Mouse (Mus musculus): ENCODE data around the gene AC153137.1. TPM values are rescaled to one million over a fixed set of nuclear protein-coding genes. Genes with fewer than 3 reads are reported as not detected.

AC153137.1 gene
- total RNA-seq (2023): not detected

GRCm38 (mm10) chr1:30977868-30978267 lies at the start of gene AC153137.1:
TSS of gene AC153137.1 (minus strand) at chr1:30977968.

Other genes with a start within 250 kb of the AC153137.1 start
- gene Phf3, start 104.0 kb downstream of the AC153137.1 start, total RNA-seq (2023): 100 to 1,000 TPM; 118 to 141 TPM
- gene Lgsn, start 198.4 kb upstream of the AC153137.1 start, total RNA-seq (2023): not detected
- not detected for gene 4931428L18Rik, start 244.7 kb upstream of the AC153137.1 start, total RNA-seq (2023)
- not detected for gene Pih1d3, start 244.9 kb upstream of the AC153137.1 start, total RNA-seq (2023)